Mouse (Mus musculus) small intestine, adult 2 months (tissue): Measurements from ENCODE around the gene D16Ertd472e.

Experiments used
- CTCF ChIP-seq: fragments of 200-500 bp; IDR thresholded peaks from 2 replicates; pipeline ENCODE4 v1.5.1; 2012; ENCODE audit warnings: low read depth, mild to moderate bottlenecking, control low read depth, inconsistent platforms, low read length, moderate library complexity, mixed read lengths; ENCODE audit not compliant: insufficient replicate concordance, insufficient read length; ENCODE audit errors: extremely low read depth
- POLR2A ChIP-seq: fragments of 200-500 bp; IDR thresholded peaks from 2 replicates; pipeline ENCODE4 v1.6.1; 2012; ENCODE audit warnings: low read depth, mild to moderate bottlenecking, control low read depth, inconsistent platforms, low read length, moderate library complexity

DNA sequence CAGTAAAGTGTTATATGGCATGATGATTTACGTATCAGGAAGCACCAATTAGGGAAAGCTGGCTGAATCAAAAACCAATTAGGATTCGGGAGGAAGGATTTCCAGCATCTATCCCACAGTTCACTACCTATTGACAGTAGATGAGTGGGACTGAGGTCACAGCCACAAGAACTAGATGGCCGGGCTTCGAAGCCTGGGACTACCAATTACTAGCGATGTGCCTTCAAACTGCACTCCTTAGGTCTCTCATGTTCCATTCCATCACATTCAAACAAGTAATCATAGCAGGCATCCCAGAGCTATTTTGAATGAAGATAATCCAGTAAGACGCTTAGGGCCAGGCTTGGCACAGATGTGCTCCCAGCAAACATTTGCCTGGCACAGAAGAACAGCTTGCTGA is 2.3 kb downstream of the D16Ertd472e start:
- TF ChIP-seq CTCF (no peak), POLR2A (no peak)
